Mouse (Mus musculus) limb, embryonic 15.5 days (tissue): Measurements from ENCODE around the gene Ubash3b. TPM values are rescaled to one million over a fixed set of nuclear protein-coding genes. Genes with fewer than 3 reads are reported as not detected.

Experiments used
- ATAC-seq: fragments of 200-750 bp; cut with Nextera tagmentation; 2 replicates; pipeline ENCODE4 v1.8.0; 2017; ENCODE audit warnings: low read depth, moderate TSS enrichment; ENCODE audit not compliant: insufficient number of reproducible peaks, low FRiP score, low TSS enrichment
- H3K27ac ChIP-seq: fragments of 300-500 bp; sonication (generic); 2 replicates; pipeline ENCODE4 v1.5.1; 2015; ENCODE audit warnings: moderate library complexity, mild to moderate bottlenecking, inconsistent platforms
- H3K27me3 ChIP-seq: fragments of 300-500 bp; sonication (generic); 2 replicates; pipeline ENCODE4 v1.6.1; 2015; ENCODE audit warnings: inconsistent platforms
- H3K36me3 ChIP-seq: fragments of 300-500 bp; sonication (generic); 2 replicates; pipeline ENCODE4 v1.6.1; 2015; ENCODE audit warnings: inconsistent platforms
- H3K4me1 ChIP-seq: fragments of 300-500 bp; sonication (generic); 2 replicates; pipeline ENCODE4 v1.6.1; 2015; ENCODE audit warnings: inconsistent platforms
- H3K4me2 ChIP-seq: fragments of 300-500 bp; sonication (generic); 2 replicates; pipeline ENCODE4 v1.6.1; 2015; ENCODE audit warnings: mild to moderate bottlenecking, inconsistent platforms
- H3K4me3 ChIP-seq: fragments of 300-500 bp; sonication (generic); 2 replicates; pipeline ENCODE4 v1.5.1; 2015; ENCODE audit warnings: mild to moderate bottlenecking, inconsistent platforms
- H3K9ac ChIP-seq: fragments of 300-500 bp; sonication (generic); 2 replicates; pipeline ENCODE4 v1.6.1; 2015; ENCODE audit warnings: inconsistent platforms
- H3K9me3 ChIP-seq: fragments of 300-500 bp; sonication (generic); 2 replicates; pipeline ENCODE4 v1.6.1; 2016; ENCODE audit warnings: inconsistent platforms
- WGBS: fragments of 180-500 bp; shearing (Covaris S2); methylation state at CpG from one replicate; pipeline ENCODE4 v1.1.7; 2015; 5-methylcytosine and 5-hydroxymethylcytosine counted together
- polyA plus RNA-seq: library from polyadenylated mRNA; unstranded; fragments of >200 nt; fragmentation: Nextera tagmentation; extraction: Ambion mirVana; gene quantifications from 2 replicates; pipeline ENCODE4 v1.2.1, GENCODE M21; 2015

The Ubash3b gene
- polyA plus RNA-seq, 1 experiment from 2014 or later: 6.8 TPM

DNA sequence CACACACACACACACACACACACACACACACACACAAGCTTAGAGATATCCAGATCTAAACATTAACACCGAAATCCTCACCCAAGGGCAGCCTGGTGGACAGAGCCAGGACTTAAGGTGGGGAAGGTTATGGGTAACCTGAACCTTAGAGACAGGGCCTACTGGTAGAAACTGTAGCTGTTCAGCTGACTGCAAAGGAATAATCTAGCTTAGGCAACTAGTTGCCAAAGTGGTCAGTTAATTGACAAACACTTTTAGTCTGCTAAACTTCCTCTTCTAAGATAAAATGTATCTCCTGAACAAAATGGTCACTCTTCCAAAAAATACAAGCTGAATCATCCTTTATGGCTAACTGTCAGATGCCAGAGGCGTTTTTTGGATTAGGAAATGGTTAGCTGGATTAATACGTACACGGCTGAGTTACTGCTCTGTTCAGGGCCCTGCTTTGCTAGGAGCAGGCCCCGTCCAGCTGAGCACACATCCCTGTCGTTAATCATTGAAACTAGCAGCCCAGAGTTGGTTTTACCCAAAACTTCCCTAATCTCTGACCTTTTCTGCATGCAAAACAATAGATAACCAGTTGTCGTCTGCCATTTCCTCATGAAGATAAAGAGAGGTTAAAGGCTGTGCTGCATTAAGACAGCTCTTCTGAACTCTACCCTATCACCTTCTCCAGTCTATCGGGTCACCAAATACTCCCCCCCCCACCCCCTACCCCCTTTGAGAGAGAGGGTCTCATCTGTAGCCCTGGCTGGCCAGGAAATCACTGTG is 102.5 kb downstream of the Ubash3b start:
- no peaks in the 10 kb centered on the region for H3K27me3 ChIP-seq
- no peak overlapping the region for H3K4me3 ChIP-seq
- no peak for ATAC-seq
- H3K9ac ChIP-seq: no peak overlapping the region
- WGBS: 69% methylated on average over 8 of the region's 8 CpGs
- no peak overlapping the region for H3K27ac ChIP-seq
- no peaks in the 10 kb centered on the region for H3K36me3 ChIP-seq
- peaks cover 12% of the 10 kb centered on the region for H3K4me1 ChIP-seq
- H3K4me2 ChIP-seq: no peak overlapping the region
- H3K9me3 ChIP-seq: no peaks in the 10 kb centered on the region

DNA sequence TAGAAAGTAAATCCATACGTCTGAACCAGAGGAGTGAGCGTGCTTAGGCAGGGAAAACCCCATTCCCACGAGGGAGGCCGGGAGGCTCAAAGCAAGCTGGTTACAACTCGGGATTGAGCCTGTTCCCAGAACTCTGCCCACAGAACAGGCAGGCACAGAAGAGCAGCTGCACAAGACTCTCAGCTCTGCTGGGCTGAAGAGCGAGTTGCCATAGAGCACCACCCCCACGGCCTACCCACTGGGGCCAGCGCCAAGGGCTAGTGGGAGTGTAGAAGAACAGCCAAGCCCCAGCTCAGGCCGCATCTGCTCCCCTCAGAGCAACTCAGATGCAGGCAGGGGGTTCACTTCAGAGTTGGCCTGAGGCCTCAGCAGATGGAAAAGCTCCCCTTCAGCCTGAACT is 107.3 kb downstream of the Ubash3b start:
- WGBS: 70% methylated on average over 9 of the region's 9 CpGs
- no peak for ATAC-seq

DNA sequence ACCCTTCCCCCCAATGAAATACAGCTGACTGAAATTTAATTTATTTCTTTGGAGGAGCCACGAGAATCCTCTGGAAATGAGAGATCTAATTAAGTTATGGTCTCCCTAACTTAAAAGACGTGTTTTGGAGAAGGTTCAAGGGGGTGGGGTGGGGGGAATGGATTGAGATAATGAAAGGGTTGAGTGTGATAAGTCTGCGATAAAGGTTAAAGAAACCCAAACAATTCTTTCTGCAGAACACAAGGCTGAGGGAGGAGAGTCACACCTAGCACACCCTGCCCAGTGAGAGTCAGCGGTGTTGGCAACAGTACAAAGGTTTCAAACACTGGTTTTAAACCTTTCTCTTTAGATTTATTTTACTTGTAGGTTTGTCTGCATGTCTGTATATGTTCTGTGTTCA is 108.0 kb downstream of the Ubash3b start:
- Histone ChIP-seq H3K4me2 (no peak overlapping the region), H3K9me3 (no peaks in the 10 kb centered on the region), H3K4me1 (0 out of 2 replicates have a peak, but pooled peaks cover 3% of the 10 kb centered on the region), H3K4me3 (no peak overlapping the region), H3K36me3 (no peaks in the 10 kb centered on the region), H3K27me3 (no peaks in the 10 kb centered on the region), H3K9ac (no peak overlapping the region), H3K27ac (no peak overlapping the region)
- 55% methylated on average over 4 of the region's 4 CpGs for WGBS
- no peak for ATAC-seq

More for the DNA sequence above, 107.3 kb downstream of the Ubash3b start:
- Histone ChIP-seq H3K4me2 (no peak overlapping the region), H3K27ac (no peak overlapping the region), H3K9ac (no peak overlapping the region), H3K36me3 (no peaks in the 10 kb centered on the region), H3K4me1 (0 out of 2 replicates have a peak, but pooled peaks cover 3% of the 10 kb centered on the region), H3K4me3 (no peak overlapping the region), H3K9me3 (no peaks in the 10 kb centered on the region), H3K27me3 (no peaks in the 10 kb centered on the region)

DNA sequence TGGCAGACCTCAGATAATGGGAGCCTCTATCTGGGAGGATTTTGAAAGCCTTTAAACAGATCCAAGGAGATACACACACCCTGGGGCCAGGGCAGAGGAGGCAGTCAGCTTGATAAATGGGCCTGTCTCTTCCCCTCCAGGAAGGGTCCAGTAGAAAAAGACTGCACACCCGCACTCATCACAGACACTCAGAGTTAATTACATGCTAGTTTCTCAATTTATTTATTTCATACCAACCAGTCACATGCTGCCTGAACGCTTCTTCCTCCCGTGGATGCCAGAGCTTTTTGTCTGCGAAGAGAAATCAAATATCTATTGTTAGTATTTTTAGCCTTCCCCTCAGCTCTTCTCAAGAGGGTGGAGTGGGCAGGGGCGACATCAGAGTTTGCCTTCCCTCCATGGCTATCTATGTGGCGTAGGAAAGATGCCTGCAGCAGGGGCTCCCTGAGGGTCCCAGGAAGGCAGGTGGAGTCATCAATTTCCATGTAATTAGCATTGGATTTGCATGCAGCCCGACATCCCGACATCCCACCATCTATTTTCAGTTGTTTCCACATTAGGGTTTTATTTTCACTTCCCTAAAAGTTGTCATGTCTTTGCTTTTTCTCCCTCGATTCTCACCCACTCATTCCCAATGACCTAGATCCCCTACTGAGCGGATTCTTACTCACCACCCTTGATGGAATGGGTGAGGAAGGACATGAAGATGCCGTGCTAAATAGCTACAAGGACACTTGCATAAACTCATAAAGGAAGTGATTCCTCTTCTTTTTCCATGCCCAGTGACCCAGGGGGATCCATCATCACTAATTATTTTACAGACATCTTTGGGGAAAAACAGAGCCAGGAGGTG is 110.2 kb downstream of the Ubash3b start:
- Histone ChIP-seq H3K9me3 (no peaks in the 10 kb centered on the region), H3K27me3 (no peaks in the 10 kb centered on the region), H3K36me3 (no peaks in the 10 kb centered on the region), H3K27ac (no peak overlapping the region), H3K9ac (no peak overlapping the region), H3K4me3 (no peak overlapping the region), H3K4me1 (0 out of 2 replicates have a peak, but pooled peaks cover 3% of the 10 kb centered on the region), H3K4me2 (no peak overlapping the region)
- no peak for ATAC-seq
- 67% methylated on average over 11 of the region's 11 CpGs for WGBS

DNA sequence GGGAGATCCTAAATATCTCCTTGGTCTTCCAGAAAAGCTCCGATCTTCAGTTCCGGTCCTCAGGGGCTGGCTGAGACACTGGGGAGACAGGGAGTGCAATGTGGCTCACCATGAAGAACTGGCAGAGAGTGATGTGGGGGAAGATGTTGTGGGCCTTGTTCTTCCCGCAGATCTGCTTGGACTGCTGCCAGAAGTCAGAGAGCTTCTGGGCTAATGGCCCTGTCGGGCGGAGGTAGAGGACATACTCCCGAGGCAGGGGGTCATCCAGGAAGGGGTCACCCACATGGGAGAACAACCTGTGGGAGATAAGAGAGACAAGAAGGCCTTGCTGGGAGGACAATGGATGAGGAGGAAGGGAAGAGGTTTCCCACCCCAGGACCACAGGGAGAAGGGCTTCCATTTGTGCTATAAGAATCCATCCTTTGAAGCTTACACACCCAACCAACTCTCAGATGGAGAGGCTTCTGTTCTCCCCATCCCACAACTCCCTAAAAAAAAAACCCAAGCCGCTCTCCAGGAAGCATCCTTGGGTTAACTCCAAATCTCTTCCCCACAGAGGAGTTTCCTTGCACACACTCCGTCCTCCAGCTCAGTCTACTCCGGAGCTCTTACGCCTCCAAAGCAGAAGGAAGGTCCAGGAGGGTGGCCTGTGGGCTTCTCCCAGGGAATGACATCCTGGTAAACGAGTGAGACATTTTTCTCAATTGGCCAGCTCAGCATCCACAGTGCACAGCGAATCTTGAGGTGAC is 111.0 kb downstream of the Ubash3b start:
- H3K27me3 ChIP-seq: no peaks in the 10 kb centered on the region
- no peak overlapping the region for H3K9ac ChIP-seq
- no peaks in the 10 kb centered on the region for H3K9me3 ChIP-seq
- no peak for ATAC-seq
- H3K4me1 ChIP-seq: 0 out of 2 replicates have a peak, but pooled peaks cover 3% of the 10 kb centered on the region
- H3K27ac ChIP-seq: no peak overlapping the region
- H3K36me3 ChIP-seq: no peaks in the 10 kb centered on the region
- WGBS: 74% methylated on average over 12 of the region's 12 CpGs
- no peak overlapping the region for H3K4me2 ChIP-seq
- H3K4me3 ChIP-seq: no peak overlapping the region

DNA sequence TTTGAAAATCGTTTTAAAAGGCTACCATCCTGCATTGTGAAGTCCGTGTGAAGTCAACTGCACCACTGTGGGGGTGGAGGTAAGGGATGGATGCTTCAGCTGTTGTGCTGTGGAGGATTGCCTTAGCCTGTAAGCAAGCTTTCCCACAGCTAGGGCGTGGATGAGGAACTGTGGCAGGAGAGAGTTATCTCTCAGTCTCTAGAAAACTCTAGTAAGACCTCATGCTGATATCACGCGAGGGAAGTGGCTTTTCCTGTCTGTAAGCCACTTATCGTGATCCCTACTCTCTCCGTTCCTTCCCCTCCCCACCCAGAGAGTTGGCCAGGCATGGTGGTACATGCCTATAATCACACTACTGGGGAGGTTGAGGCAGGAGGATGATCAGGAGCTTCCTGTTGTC is 112.2 kb downstream of the Ubash3b start:
- Histone ChIP-seq H3K9me3 (no peaks in the 10 kb centered on the region), H3K9ac (no peak overlapping the region), H3K27ac (no peak overlapping the region), H3K4me2 (no peak overlapping the region), H3K4me1 (0 out of 2 replicates have a peak, but pooled peaks cover 2% of the 10 kb centered on the region), H3K4me3 (no peak overlapping the region), H3K27me3 (no peaks in the 10 kb centered on the region), H3K36me3 (no peaks in the 10 kb centered on the region)
- 80% methylated on average over 7 of the region's 7 CpGs for WGBS
- no peak for ATAC-seq

DNA sequence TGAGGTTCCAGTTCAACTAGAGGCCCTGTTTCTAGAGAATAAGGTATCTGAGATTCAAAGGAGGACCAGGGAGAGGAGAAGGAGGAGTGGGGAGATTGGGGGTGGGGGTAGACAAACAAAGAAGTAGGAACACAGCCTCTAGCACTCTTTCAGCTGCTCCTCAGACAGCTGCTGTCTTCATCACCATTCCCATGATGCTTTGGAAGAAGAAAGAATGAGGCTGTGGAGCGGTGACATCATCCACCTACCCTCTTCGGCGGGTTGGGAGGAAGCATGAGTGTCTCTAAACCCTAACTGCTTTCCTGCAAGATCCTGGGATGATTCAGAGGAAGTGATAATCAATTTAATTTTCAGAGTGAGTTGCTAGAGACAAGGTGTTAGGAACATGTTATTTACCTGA is 112.7 kb downstream of the Ubash3b start:
- H3K9me3 ChIP-seq: no peaks in the 10 kb centered on the region
- H3K9ac ChIP-seq: no peak overlapping the region
- H3K4me1 ChIP-seq: no peaks in the 10 kb centered on the region
- H3K4me2 ChIP-seq: no peak overlapping the region
- H3K27me3 ChIP-seq: no peaks in the 10 kb centered on the region
- H3K36me3 ChIP-seq: no peaks in the 10 kb centered on the region
- ATAC-seq: no peak
- no peak overlapping the region for H3K4me3 ChIP-seq
- 84% methylated on average over 3 of the region's 3 CpGs for WGBS
- no peak overlapping the region for H3K27ac ChIP-seq

DNA sequence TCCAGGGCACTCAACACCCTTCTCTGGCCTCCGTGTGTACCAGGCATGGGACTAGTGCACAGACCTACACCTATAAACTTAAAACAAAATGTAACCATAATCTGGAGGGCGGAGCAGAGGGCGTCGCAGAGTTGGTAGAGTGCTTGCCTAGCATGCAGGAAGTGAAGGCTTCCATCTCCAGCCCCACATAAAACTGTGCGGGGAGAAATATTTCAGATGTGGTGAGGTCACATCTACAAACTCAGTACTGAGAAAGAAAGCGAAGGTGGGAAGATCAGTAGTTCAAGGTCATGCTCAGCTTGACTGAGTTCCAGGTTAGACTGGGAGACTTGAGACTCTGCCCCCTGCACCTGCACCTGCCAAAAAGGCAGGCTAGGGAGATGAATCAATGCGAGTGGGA is 113.3 kb downstream of the Ubash3b start:
- Histone ChIP-seq H3K27ac (no peak overlapping the region), H3K4me2 (no peak overlapping the region), H3K36me3 (no peaks in the 10 kb centered on the region), H3K27me3 (no peaks in the 10 kb centered on the region), H3K9me3 (no peaks in the 10 kb centered on the region), H3K9ac (no peak overlapping the region), H3K4me1 (no peaks in the 10 kb centered on the region), H3K4me3 (no peak overlapping the region)
- 92% methylated on average over 7 of the region's 7 CpGs for WGBS
- ATAC-seq: no peak

DNA sequence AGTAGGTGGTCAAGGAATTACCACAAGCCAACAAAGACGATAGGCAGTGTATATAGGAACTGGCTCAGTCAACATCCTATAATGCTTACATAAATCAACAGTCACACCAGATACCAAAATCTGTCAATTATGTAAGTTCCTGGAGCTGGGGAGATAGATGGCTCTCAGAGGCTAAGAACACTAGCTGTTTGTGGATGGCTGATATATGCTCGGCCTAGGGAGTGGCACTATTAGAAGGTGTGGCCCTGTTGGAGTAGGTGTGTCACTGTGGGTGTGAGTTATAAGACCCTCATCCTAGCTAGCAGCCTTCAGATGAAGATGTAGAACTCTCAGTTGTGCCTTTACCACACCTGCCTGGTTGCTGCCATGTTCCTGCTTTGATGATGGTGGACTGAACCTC is 113.8 kb downstream of the Ubash3b start:
- ATAC-seq: no peak
- Histone ChIP-seq H3K4me2 (no peak overlapping the region), H3K9me3 (no peaks in the 10 kb centered on the region), H3K27me3 (no peaks in the 10 kb centered on the region), H3K4me3 (no peak overlapping the region), H3K9ac (no peak overlapping the region), H3K36me3 (no peaks in the 10 kb centered on the region), H3K27ac (no peak overlapping the region), H3K4me1 (no peaks in the 10 kb centered on the region)
- whole genome bisulfite sequencing: 88% methylated on average over 2 of the region's 2 CpGs

DNA sequence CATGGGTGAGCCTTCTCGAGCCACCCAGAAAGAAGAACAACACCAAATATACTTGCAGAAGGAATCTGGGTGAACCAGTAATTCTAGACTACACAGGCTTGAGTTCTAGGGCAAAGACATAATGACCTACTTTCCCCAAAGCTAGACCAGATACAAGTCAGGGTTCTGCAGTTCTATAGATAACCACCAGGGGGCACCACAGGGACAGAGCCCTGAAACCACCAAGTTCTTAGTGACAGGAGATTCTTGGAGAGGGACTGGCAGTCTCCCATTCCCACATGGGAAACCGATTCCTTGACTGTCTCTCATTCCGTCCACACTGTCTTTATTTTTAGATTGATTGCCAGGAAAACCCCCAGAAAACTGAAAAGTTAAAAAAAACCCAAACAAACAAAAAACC is 116.9 kb downstream of the Ubash3b start:
- H3K9me3 ChIP-seq: no peaks in the 10 kb centered on the region
- H3K36me3 ChIP-seq: no peaks in the 10 kb centered on the region
- no peak overlapping the region for H3K27ac ChIP-seq
- no peak overlapping the region for H3K4me2 ChIP-seq
- H3K4me1 ChIP-seq: no peaks in the 10 kb centered on the region
- no peak overlapping the region for H3K9ac ChIP-seq
- no peak for ATAC-seq
- 14% methylated on average over 3 of the region's 3 CpGs for WGBS
- no peaks in the 10 kb centered on the region for H3K27me3 ChIP-seq
- H3K4me3 ChIP-seq: no peak overlapping the region

DNA sequence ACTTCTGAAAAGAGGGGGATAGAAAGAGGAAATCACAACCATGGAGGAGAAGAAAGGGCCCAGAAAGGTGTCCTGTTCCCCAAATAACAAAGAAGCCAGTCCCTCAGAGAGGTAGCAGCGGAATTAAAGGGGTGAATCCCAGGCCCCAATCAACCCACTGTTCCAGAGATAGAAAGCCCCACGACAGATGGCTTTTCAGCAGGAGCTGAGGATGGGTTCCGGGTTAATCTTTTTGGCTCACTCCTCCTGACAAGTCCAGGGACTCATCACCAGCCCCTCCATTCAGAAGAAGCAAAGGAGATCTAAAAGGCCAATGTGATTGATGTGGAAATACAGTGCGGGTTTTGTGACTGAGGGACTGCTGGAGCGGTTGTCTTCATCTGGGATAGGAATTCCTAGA is 117.9 kb downstream of the Ubash3b start:
- no peak for ATAC-seq
- 85% methylated on average over 5 of the region's 5 CpGs for WGBS
- Histone ChIP-seq H3K4me2 (no peak overlapping the region), H3K4me3 (no peak overlapping the region), H3K27ac (no peak overlapping the region), H3K4me1 (no peaks in the 10 kb centered on the region), H3K9ac (no peak overlapping the region), H3K9me3 (no peaks in the 10 kb centered on the region), H3K27me3 (no peaks in the 10 kb centered on the region), H3K36me3 (no peaks in the 10 kb centered on the region)
